Mouse (Mus musculus): ENCODE measurements around the gene Notch2.

- TF ChIP-seq CTCF (IDR thresholded peaks at IDR 0.05; ENCODE audit: extremely low read depth, insufficient read depth, low read length) (no peak), POLR2A (IDR thresholded peaks at IDR 0.05; ENCODE audit: extremely low read depth, insufficient read depth, low read length) (no peak)
Measured at GRCm38 (mm10) chr3:98066434-98066833, 53.1 kb downstream of the Notch2 start.

Measured in cortical plate, adult 2 months (tissue).